Mouse (Mus musculus): Measurements from ENCODE around the gene Tsc22d1. TPM values are rescaled to one million over a fixed set of nuclear protein-coding genes. Genes with fewer than 3 reads are reported as not detected.

Gene Tsc22d1
- polyA plus RNA-seq, 1 experiment: 281 TPM

DNA sequence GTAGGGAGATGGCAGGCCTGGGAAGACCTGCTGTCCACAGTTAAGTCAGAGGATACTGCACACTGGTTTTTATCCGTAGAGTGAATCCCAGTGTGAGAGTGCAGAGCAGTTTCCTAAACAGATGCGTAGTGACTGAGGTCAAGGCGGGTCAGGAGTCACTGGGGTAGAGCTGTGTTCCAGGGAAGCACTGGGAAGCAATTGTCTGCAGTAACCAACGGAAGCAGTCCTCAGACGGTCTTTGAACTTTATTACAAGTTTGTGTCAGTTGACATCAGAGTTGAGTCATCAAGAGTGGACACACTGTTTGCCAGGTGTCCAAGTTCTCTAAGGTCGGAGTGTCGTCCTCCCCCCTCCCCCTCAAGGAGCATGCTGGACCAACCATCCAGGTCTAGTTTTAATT lies 6.0 kb downstream of the Tsc22d1 start:
- H3K79me2 ChIP-seq (ENCODE audit: control insufficient read depth, insufficient read depth): peaks cover 61% of the 10 kb centered on the region
- H3K4me2 ChIP-seq (ENCODE audit: low read depth): peak overlapping the region; percentile 28
- no peaks in the 10 kb centered on the region for H3K27me3 ChIP-seq (ENCODE audit: control insufficient read depth, insufficient read depth, insufficient read length)
- TF ChIP-seq TCF3 (IDR thresholded peaks at IDR 0.05; ENCODE audit: insufficient read length, low read depth) (no peak), POLR2AphosphoS2 (IDR thresholded peaks at IDR 0.05; ENCODE audit: insufficient read length, low read depth) (peak; percentile 22), TCF12 (IDR thresholded peaks at IDR 0.05; ENCODE audit: insufficient read depth, poor library complexity, severe bottlenecking) (no peak)
- H3K4me3 ChIP-seq: no peak overlapping the region
- H3ac ChIP-seq (ENCODE audit: control insufficient read depth, insufficient read length): no peak overlapping the region
- peaks cover 6% of the 10 kb centered on the region for H3K36me3 ChIP-seq (ENCODE audit: control insufficient read depth, insufficient read depth)

DNA sequence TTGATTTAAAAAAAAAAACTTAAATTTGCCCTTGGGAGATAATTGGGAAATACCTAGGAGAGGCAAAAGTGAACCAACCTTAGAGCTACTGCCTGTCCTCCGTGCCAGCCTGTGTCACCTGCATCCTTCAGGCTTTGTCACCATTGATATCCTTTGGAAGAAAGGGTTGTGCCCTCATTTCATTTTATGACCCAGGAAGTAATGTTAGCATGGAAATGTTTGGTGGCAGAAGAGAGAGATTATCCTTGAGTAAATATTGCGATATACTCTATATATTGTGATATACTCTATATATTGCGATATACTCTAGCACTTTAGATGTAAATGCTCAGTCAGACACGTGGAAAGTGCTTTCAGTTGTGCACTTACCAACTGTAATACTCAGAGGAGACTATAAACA lies 6.4 kb downstream of the Tsc22d1 start:
- no peak overlapping the region for H3K4me3 ChIP-seq
- peak overlapping the region; percentile 28 for H3K4me2 ChIP-seq (ENCODE audit: low read depth)
- TF ChIP-seq CEBPB (IDR thresholded peaks at IDR 0.05; ENCODE audit: insufficient read depth, poor library complexity, severe bottlenecking): no peak
- no peak for TF ChIP-seq POLR2A (IDR thresholded peaks at IDR 0.05; ENCODE audit: insufficient read length, low read depth)
- no peak for TF ChIP-seq MYOD1 (IDR thresholded peaks at IDR 0.05; ENCODE audit: control insufficient read depth in 1 of 3, insufficient read length in 2 of 3, low read depth in 2 of 3)
- TF ChIP-seq REST (IDR thresholded peaks at IDR 0.05; ENCODE audit: insufficient read depth, insufficient read length): no peak
- TF ChIP-seq POLR2AphosphoS2 (IDR thresholded peaks at IDR 0.05; ENCODE audit: insufficient read length, low read depth): no peak
- no peak for TF ChIP-seq SRF (IDR thresholded peaks at IDR 0.05; ENCODE audit: control insufficient read depth, insufficient read length, low read depth)
- TF ChIP-seq TCF3 (IDR thresholded peaks at IDR 0.05; ENCODE audit: insufficient read length, low read depth): no peak
- TF ChIP-seq USF1 (IDR thresholded peaks at IDR 0.05; ENCODE audit: low read depth): no peak
- no peak for TF ChIP-seq MYOG (IDR thresholded peaks at IDR 0.05; ENCODE audit: control insufficient read depth in 1 of 3, insufficient read depth in 1 of 3, insufficient read length in 2 of 3, low read depth in 2 of 3)
- TF ChIP-seq E2F4 (IDR thresholded peaks at IDR 0.05; ENCODE audit: insufficient read depth): no peak
- TF ChIP-seq TCF12 (IDR thresholded peaks at IDR 0.05; ENCODE audit: insufficient read depth, poor library complexity, severe bottlenecking): no peak
- TF ChIP-seq MAX (IDR thresholded peaks at IDR 0.05; ENCODE audit: low read depth): no peak
- no peaks in the 10 kb centered on the region for H3K27me3 ChIP-seq (ENCODE audit: control insufficient read depth, insufficient read depth, insufficient read length)
- H3K36me3 ChIP-seq (ENCODE audit: control insufficient read depth, insufficient read depth): peaks cover 6% of the 10 kb centered on the region
- H3K79me2 ChIP-seq (ENCODE audit: control insufficient read depth, insufficient read depth): peaks cover 59% of the 10 kb centered on the region
- H3ac ChIP-seq (ENCODE audit: control insufficient read depth, insufficient read length): no peak overlapping the region

DNA sequence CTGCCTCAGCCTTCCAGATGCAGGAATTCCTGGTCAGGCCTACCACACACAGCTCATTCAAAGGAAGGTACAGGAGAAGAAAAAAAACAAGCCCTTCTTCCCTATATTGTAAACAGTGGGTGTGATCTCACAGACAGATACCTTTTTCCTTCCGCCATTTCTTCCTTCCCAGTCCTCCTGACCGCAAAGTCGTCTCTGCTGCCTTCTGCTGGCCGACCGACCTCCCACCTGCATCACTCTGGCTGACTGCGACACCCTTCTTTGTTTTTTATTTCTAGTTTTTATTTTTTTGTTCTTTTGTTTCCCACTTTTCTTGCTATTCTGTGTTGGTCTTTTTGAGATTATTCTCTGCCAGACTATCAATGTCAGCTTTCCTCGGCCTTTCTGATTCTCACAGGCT lies 10.7 kb downstream of the Tsc22d1 start:
- Histone ChIP-seq H3K4me3 (no peak overlapping the region), H3K36me3 (ENCODE audit: control insufficient read depth, insufficient read depth) (peaks cover 4% of the 10 kb centered on the region), H3K79me2 (ENCODE audit: control insufficient read depth, insufficient read depth) (peaks cover 45% of the 10 kb centered on the region), H3K27me3 (ENCODE audit: control insufficient read depth, insufficient read depth, insufficient read length) (no peaks in the 10 kb centered on the region), H3ac (ENCODE audit: control insufficient read depth, insufficient read length) (no peak overlapping the region), H3K4me2 (ENCODE audit: low read depth) (no peak overlapping the region)
- no peak for TF ChIP-seq SRF (IDR thresholded peaks at IDR 0.05; ENCODE audit: control insufficient read depth, insufficient read length, low read depth)
- no peak for TF ChIP-seq MYOG (IDR thresholded peaks at IDR 0.05; ENCODE audit: control insufficient read depth in 1 of 3, insufficient read depth in 1 of 3, insufficient read length in 2 of 3, low read depth in 2 of 3)
- no peak for TF ChIP-seq USF1 (IDR thresholded peaks at IDR 0.05; ENCODE audit: low read depth)
- TF ChIP-seq MYOD1 (IDR thresholded peaks at IDR 0.05; ENCODE audit: control insufficient read depth in 1 of 3, insufficient read length in 2 of 3, low read depth in 2 of 3): no peak
- no peak for TF ChIP-seq POLR2AphosphoS2 (IDR thresholded peaks at IDR 0.05; ENCODE audit: insufficient read length, low read depth)
- no peak for TF ChIP-seq MAX (IDR thresholded peaks at IDR 0.05; ENCODE audit: low read depth)
- TF ChIP-seq TCF3 (IDR thresholded peaks at IDR 0.05; ENCODE audit: insufficient read length, low read depth): no peak
- TF ChIP-seq REST (IDR thresholded peaks at IDR 0.05; ENCODE audit: insufficient read depth, insufficient read length): no peak
- TF ChIP-seq CEBPB (IDR thresholded peaks at IDR 0.05; ENCODE audit: insufficient read depth, poor library complexity, severe bottlenecking): no peak
- no peak for TF ChIP-seq E2F4 (IDR thresholded peaks at IDR 0.05; ENCODE audit: insufficient read depth)

DNA sequence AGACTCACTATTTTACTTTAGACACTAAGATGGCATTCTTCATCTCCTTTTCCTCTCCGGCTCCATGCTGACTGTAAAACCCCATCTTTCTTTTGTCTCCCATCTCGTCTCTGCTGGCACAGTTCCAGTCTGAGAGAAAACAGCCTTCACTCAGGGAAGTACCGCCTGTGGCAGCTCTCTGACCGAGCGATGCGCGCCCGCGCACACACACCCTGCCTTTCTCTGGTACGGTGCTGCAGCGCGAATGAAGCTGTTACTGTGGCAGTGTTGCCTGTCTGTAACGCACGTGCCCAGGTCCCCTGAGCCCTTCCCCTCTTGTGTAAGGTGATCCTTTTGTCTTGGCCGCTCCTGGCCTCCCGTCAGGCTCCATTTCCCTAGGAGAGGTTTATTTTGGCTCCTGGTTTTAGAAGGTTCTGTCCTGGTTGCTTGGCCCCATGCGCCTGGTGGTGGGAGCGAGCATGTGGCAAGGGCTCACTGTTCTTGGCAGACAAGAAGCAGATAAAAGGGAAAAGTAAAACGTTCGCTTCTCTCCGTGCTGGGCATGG lies 11.3 kb downstream of the Tsc22d1 start:
- no peak overlapping the region for H3K4me2 ChIP-seq (ENCODE audit: low read depth)
- H3K4me3 ChIP-seq: no peak overlapping the region
- H3K79me2 ChIP-seq (ENCODE audit: control insufficient read depth, insufficient read depth): peaks cover 38% of the 10 kb centered on the region
- peaks cover 5% of the 10 kb centered on the region for H3K36me3 ChIP-seq (ENCODE audit: control insufficient read depth, insufficient read depth)
- no peaks in the 10 kb centered on the region for H3K27me3 ChIP-seq (ENCODE audit: control insufficient read depth, insufficient read depth, insufficient read length)
- TF ChIP-seq REST (IDR thresholded peaks at IDR 0.05; ENCODE audit: insufficient read depth, insufficient read length) (no peak), POLR2A (IDR thresholded peaks at IDR 0.05; ENCODE audit: insufficient read length, low read depth) (no peak), E2F4 (IDR thresholded peaks at IDR 0.05; ENCODE audit: insufficient read depth) (no peak), SRF (IDR thresholded peaks at IDR 0.05; ENCODE audit: control insufficient read depth, insufficient read length, low read depth) (no peak), CEBPB (IDR thresholded peaks at IDR 0.05; ENCODE audit: insufficient read depth, poor library complexity, severe bottlenecking) (no peak), TCF12 (IDR thresholded peaks at IDR 0.05; ENCODE audit: insufficient read depth, poor library complexity, severe bottlenecking) (no peak), MAX (IDR thresholded peaks at IDR 0.05; ENCODE audit: low read depth) (no peak), POLR2AphosphoS2 (IDR thresholded peaks at IDR 0.05; ENCODE audit: insufficient read length, low read depth) (no peak), USF1 (IDR thresholded peaks at IDR 0.05; ENCODE audit: low read depth) (no peak), MYOG (IDR thresholded peaks at IDR 0.05; ENCODE audit: control insufficient read depth in 1 of 3, insufficient read depth in 1 of 3, insufficient read length in 2 of 3, low read depth in 2 of 3) (no peak), TCF3 (IDR thresholded peaks at IDR 0.05; ENCODE audit: insufficient read length, low read depth) (no peak), MYOD1 (IDR thresholded peaks at IDR 0.05; ENCODE audit: control insufficient read depth in 1 of 3, insufficient read length in 2 of 3, low read depth in 2 of 3) (no peak)
- no peak overlapping the region for H3ac ChIP-seq (ENCODE audit: control insufficient read depth, insufficient read length)

DNA sequence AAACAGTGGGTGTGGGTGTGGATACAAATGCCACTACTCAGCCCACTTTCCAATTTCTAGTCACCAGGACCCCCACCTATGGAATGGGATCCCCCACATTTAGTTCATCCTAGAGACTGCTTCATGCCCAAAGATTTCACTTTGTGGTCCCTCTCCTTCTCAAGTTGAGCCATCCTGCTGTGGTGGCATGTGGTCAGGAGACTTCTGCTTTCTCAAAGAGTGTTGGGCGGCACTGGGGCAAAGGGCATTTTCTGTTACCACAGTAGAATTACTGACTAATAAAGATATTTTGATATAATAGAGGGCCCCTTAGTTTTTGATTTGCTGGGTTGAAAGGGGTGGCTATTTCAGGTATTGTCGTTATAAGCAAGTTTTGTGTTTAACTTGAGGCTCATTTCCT lies 14.1 kb downstream of the Tsc22d1 start:
- no peak overlapping the region for H3K4me2 ChIP-seq (ENCODE audit: low read depth)
- no peaks in the 10 kb centered on the region for H3K27me3 ChIP-seq (ENCODE audit: control insufficient read depth, insufficient read depth, insufficient read length)
- peaks cover 12% of the 10 kb centered on the region for H3K36me3 ChIP-seq (ENCODE audit: control insufficient read depth, insufficient read depth)
- peaks cover 22% of the 10 kb centered on the region for H3K79me2 ChIP-seq (ENCODE audit: control insufficient read depth, insufficient read depth)
- no peak overlapping the region for H3ac ChIP-seq (ENCODE audit: control insufficient read depth, insufficient read length)
- no peak for TF ChIP-seq USF1 (IDR thresholded peaks at IDR 0.05; ENCODE audit: low read depth)
- TF ChIP-seq POLR2AphosphoS2 (IDR thresholded peaks at IDR 0.05; ENCODE audit: insufficient read length, low read depth): no peak
- no peak for TF ChIP-seq POLR2A (IDR thresholded peaks at IDR 0.05; ENCODE audit: insufficient read length, low read depth)
- H3K4me3 ChIP-seq: no peak overlapping the region

Data from myocyte (in vitro differentiated cells).